In the genomic region with DNA sequence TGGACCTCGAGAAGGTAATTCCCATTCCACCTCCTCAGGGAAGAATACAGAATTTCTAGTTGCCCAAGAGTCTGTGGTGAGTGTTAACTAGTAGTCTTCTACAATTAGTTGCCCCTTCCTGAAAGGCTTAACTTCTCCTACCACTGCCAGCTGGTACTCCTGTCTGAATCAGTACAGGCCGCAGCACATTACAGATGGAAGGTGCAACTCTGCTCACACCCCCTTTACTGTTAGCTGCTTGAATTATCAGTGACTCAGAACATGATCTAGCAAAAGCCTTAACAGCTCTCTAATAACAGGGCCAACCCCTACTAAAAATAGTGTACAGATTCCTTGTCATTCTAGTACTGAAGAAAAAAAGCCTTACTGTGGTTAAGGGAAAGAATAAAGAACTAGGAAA, we compare ENCODE assay signal across 13 mouse cellular contexts.
"Had no signal": no experiment of that assay in that cellular context is flagged by ENCODE, and none has a peak within 500 bp of the region (broad histone marks: within the 10 kb centered on the region; RNA-seq: fewer than 3 reads in every experiment).

No protein-coding gene starts in this region.

- H3K27ac ChIP-seq: kidney, embryonic 15.5 days; limb, embryonic 12.5 days; liver, embryonic 13.5 days; lung, embryonic 15.5 days; midbrain, embryonic 12.5 days; neural tube, embryonic 13.5 days; stomach, postnatal 0 days had no signal

- H3K4me2 ChIP-seq: kidney, embryonic 15.5 days; limb, embryonic 12.5 days; liver, embryonic 13.5 days; lung, embryonic 15.5 days; midbrain, embryonic 12.5 days; neural tube, embryonic 13.5 days had no signal

- H3K9ac ChIP-seq: kidney, embryonic 15.5 days; limb, embryonic 12.5 days; liver, embryonic 13.5 days; liver, postnatal 0 days; lung, embryonic 15.5 days; midbrain, embryonic 12.5 days; neural tube, embryonic 13.5 days had no signal

- H3K9me3 ChIP-seq: kidney, embryonic 15.5 days; limb, embryonic 12.5 days; liver, embryonic 13.5 days; lung, embryonic 15.5 days; midbrain, embryonic 12.5 days; neural tube, embryonic 13.5 days had no signal

- H3K4me3 ChIP-seq: kidney, embryonic 15.5 days; limb, embryonic 12.5 days; liver, embryonic 13.5 days; lung, embryonic 15.5 days; midbrain, embryonic 12.5 days; neural tube, embryonic 13.5 days had no signal

- H3K27me3 ChIP-seq: kidney, embryonic 15.5 days; limb, embryonic 12.5 days; liver, embryonic 13.5 days; lung, embryonic 15.5 days; midbrain, embryonic 12.5 days; neural tube, embryonic 13.5 days had no signal

- ATAC-seq: liver, postnatal 0 days; midbrain, embryonic 16.5 days had no signal

- DNase-seq: kidney, postnatal 14 days; layer of hippocampus, postnatal 36 days; liver; liver, embryonic 13.5 days; liver, postnatal 0 days; thymus, postnatal 4 days had no signal
